Mouse (Mus musculus): Measurements from ENCODE around the gene Smarcc1. TPM values are rescaled to one million over a fixed set of nuclear protein-coding genes. Genes with fewer than 3 reads are reported as not detected.
A peak's percentile ranks its signal among the peaks of the same experiment; 100 is the strongest.
"Not testable (repeated sequence)": the region's sequence is repeated elsewhere in the genome, so short reads cannot be mapped to it uniquely, and the experiment has no call there.

The Smarcc1 gene
- 110 and 146 TPM in 2 replicates for total RNA-seq (2017)

DNA sequence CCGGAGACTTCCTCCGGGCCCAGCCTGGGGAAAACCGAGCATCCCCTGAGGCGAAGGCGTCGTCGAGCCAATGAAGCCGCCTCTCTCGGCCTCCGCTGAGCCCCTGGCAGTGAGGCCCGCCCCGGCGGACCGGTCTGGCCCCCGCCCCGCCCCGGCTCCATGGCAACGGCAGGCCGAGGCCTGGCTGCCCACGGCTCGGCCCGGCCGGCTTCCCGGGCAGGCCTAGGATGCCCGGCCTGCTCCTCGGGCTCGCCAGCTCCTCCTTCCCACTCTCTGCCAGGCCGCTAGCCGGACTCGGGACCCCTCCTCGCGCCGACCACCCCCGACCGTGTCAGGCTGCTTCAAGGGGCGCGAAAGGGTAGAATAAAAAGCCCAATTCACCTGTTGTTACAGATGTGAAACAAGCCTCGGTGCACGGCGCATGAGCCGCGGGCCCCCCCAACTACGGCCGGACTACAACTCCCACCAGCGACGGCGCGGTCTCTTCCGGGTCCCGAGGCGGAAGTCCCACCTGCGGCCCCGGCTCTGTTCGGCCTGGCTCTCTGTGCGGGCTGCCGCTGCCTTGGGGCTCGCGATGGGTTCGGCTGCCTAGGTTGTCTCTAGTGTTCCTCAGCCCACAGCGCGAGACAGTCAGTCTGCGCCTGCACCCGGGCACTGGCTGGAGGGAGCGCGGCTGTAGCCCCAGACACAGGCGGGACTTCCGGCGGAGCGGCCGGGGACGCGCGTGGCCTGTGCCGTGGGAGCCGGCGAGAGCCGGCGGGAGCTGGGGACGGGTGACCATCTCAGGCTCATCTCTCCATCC is at the start of gene Smarcc1:
Smarcc1 (plus strand) TSS at position 732 of the 802 bp plus-strand sequence.
- ATAC-seq (replicated peaks; ENCODE audit: low read depth, poor library complexity, severe bottlenecking), result peak; percentile 91

DNA sequence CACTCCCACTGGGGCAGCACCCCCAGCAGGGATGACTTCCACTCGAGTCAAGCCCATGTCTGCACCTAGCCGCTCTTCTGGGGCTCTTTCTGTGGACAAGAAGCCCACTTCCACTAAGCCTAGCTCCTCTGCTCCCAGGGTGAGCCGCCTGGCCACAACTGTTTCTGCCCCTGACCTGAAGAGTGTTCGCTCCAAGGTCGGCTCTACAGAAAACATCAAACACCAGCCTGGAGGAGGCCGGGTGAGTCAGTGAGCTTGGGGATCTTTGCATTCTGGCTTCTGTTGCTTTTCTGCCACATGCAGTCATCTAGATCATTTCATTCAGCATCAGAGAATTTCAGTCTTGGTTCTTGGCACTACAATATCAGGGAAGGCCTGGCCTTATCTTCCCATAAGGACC is 48.8 kb upstream of the Smarcc1 start:
- no peak for ATAC-seq (replicated peaks; ENCODE audit: low read depth, poor library complexity, severe bottlenecking)

DNA sequence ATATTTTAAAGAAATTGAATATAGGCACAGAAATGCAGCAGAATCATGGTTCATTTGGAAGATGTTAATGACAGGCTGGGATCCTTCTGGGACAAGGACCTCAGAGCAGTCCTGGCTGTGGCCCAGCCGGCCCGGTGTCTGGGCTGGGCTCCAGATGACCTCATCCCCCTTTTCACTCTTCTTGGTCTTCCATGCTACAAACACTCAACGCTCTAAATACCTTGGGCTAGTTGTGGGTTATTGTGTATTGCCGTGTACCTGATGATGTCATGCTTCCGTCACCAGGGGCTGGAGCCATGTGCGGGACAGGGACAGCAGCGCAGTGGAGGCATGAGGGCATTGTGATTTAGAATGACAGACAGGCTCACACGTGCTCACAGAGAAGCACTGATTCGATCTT is 47.1 kb upstream of the Smarcc1 start:
- no peak for ATAC-seq (replicated peaks; ENCODE audit: low read depth, poor library complexity, severe bottlenecking)

DNA sequence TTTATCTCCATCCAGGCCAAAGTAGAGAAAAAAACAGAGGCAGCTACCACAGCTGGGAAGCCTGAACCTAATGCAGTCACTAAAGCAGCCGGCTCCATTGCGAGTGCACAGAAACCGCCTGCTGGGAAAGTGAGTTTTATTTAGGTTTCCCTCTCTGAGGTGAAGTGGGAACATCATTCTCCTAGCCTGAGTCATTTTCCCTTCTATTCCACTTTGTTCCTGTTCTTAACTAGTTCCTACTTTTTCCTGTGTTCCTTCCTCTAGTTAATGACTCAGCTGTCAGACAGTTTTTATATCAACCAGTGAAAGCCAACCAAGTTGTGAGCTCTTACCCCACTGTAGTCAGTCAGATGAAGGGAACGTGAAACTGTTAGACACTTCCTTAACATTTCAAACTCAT is 46.5 kb upstream of the Smarcc1 start:
- no peak for ATAC-seq (replicated peaks; ENCODE audit: low read depth, poor library complexity, severe bottlenecking)

DNA sequence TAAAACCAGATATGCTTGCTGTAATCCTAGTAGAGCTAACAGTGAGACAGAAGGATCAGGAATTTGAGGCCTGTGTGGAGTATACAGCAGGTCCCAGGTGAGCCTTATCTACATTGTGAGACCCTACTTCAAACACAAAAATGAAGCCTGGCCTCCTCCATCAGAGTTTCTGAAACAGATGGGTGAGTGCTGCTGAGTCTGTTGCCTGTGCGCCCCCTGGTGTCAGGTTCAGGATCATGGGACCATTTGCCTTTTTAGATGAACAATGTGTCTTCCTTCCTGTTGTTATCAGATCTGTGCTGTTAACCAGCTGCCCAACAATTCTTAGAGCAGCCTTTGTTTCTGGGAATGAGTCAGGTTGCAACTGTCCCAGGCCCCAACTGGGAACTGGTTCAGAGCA is 45.7 kb upstream of the Smarcc1 start:
- peak; percentile 90; the same call in 1 of the 2 replicates for ATAC-seq (replicated peaks; ENCODE audit: low read depth, poor library complexity, severe bottlenecking)

DNA sequence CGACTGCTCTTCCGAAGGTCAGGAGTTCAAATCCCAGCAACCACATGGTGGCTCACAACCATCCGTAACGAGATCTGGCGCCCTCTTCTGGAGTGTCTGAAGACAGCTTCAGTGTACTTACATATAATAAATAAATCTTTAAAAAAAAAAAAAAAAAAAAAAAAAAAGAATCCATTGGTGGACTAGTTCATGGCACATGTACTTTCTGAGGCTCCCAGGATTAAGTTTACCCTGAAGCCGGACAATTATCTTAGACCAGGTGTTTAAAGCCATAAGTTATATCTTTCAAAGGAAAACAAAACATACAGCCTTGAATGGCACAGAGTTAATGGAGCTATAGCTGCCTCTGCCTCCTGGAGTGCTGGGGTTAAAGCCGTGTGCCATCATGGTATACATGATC is 41.0 kb upstream of the Smarcc1 start:
- not testable (repeated sequence) for ATAC-seq (replicated peaks; ENCODE audit: low read depth, poor library complexity, severe bottlenecking)

DNA sequence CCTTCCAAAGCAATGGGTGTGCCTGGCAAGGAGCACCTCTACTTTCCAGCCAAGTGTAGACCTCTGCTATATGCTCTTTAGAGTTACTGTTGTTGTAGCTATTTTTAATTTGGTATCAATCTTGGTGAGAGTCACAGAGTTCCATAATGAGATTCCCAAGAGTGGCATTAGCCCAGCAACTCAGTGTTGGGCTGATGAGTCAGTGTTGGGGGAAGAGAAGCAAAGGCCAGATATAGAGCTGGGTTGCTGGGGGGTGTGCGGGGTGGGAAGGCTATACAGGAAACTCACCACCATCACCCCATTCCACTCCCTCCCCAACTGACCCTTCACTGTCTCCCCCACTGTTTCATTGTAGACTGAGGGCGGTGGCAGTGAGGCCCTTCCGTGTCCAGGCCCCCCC is 36.4 kb upstream of the Smarcc1 start:
- no peak for ATAC-seq (replicated peaks; ENCODE audit: low read depth, poor library complexity, severe bottlenecking)

DNA sequence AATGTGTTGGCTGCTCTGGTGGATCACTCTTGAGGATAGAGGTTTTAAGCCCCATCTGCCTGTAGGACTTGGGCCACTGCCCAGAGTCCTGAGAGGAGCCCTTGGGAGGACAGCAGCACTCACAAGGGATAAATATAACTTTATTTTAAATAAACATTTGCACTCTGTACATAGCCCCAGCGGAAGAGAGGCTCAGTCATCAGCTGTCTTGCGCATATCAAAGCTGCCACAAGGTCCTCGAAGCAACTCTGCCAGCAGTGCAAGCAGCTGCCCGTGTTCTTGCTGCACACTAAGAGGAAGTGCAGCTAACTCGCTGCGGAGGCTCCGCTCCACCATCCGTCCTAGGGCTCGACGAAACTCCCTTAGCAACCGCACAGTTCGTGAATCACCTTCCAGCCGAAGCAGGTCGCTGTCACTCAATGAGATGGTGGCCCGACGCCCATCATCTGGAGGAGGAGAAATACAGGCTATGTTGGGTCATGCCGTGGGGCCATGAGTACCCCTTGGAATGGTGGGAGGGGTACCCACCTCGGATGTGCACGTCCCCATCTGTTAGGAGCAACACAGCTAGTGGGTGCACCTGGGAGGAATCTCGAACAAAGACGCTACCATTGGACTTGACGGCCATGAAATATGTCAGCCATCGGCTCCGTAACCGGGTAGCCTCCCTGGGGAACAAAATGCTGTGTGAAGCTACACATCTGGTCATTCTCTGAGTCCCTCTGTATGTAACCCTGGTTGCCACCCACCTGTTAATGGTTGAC is 33.1 kb upstream of the Smarcc1 start:
- no peak for ATAC-seq (replicated peaks; ENCODE audit: low read depth, poor library complexity, severe bottlenecking)

DNA sequence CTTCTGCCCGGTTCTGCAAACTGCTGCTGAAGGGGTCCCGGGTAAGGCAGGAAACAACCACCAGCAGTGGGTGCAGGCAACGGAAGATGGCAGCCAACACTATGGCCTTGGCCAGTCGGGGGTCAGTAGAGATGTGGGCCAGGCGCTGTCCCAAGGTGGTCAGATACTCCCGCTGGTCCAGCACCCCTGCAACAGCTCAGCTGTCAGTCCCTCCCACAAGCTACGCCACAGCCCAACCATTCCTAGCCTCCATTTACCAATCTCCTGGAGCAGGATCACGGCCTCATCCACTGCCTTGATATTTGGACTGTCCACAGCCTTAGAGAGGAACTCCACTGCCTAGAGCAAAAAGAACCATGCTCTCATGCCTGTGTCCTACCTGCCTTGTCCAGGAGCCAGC is 31.8 kb upstream of the Smarcc1 start:
- no peak for ATAC-seq (replicated peaks; ENCODE audit: low read depth, poor library complexity, severe bottlenecking)

DNA sequence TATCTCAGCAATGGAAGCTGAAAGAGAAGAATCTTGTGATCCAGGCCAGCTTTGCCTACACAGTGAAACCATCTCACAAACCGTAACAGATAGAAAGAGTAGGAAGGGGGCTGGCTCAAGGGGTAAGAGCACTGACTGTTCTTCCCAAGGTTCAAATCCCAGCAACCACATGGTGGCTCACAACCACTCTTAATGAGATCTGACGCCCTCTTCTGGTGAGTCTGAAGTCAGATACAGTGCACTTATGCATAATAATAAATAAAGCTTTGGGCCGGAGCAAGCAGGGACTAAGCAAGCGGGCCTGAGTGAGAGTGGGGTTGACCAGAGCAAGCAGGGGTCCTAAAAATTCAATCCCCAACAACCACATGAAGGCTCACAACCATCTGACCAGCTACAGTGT is 24.2 kb upstream of the Smarcc1 start:
- ATAC-seq (replicated peaks; ENCODE audit: low read depth, poor library complexity, severe bottlenecking), result no peak

DNA sequence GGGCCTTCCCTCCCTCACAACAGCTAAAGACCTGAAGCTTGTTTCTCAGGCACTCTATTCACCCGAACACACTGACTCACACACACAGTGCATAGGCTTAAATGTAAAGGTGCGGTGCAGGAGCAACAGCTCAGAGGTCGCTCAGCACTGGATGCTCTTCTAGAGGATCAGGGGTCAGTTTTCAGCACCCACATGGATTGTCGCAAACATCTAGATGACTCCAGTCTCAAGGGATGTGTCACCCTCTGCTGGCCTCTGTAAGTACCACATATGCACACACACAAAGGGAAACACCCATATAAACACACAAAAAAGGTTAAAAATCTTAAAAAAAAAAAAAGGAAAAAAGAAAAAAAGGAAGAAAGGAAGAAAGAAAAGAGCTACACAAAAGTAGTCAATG is 22.7 kb upstream of the Smarcc1 start:
- ATAC-seq (replicated peaks; ENCODE audit: low read depth, poor library complexity, severe bottlenecking), result no peak

DNA sequence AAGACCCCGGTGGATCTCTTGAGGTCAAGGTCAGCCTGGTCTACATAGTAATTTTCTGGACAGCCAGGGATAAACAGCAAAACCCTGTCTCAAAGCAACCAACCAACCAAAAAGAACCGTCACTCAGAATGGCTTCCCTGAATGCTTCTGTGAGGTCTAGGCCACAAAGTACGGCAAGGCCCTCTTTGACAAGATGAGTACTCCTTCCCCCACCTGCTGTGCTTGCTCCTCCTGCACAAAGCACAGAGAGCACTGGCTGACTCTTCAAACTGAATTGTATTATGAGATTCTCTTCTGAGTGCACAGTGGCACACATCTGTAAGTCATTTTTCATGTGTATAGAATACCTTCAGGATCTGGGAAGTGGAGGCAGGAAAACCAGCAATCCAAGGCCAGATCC is 19.7 kb upstream of the Smarcc1 start:
- ATAC-seq (replicated peaks; ENCODE audit: low read depth, poor library complexity, severe bottlenecking), result no peak

DNA sequence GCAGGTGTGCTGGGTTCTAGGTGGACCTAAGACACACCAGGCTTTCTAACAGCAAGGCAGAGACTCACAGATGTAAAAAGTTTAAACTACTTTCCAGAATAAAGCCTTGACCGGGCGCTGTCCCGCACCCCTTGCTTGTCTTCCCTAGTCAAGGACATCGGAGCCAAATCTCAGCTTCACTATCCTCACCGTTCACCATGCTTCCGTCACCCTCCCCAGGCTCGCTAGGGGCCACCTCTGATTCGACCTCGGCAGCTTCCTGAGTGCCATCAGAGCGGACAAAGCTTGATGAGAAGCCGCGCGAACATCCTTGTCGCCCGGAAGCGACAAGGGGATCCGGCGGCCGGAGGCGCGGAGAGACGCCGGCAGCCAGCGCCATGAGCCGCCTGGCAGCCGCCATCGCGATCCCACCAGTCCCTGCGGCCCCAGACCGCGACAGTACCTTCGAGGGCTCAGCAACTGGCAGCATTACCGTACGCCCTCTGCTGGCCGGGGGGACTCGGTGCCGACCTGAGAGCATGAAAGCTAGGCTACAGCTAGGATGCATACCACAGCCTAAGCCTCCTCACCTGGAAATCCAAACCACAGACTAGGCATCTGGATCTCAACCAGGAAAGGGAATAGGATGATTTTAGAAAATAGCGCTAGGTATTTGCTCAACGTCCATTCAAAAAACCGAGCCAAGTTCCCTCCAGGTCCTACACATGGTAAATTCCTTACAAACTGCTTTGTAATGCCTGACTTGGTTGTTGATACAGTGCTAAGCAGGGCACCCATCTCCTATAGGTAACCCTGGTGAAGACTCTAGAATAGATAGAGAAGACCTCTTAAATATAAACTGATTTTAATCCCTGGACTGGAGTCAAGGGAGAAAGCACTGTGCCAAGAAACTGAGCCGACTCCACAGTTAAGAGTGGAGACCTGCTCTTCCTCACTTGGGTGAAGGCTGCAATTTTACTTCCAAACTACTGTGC is 16.6 kb upstream of the Smarcc1 start:
- peak; percentile 100 for ATAC-seq (replicated peaks; ENCODE audit: low read depth, poor library complexity, severe bottlenecking)

DNA sequence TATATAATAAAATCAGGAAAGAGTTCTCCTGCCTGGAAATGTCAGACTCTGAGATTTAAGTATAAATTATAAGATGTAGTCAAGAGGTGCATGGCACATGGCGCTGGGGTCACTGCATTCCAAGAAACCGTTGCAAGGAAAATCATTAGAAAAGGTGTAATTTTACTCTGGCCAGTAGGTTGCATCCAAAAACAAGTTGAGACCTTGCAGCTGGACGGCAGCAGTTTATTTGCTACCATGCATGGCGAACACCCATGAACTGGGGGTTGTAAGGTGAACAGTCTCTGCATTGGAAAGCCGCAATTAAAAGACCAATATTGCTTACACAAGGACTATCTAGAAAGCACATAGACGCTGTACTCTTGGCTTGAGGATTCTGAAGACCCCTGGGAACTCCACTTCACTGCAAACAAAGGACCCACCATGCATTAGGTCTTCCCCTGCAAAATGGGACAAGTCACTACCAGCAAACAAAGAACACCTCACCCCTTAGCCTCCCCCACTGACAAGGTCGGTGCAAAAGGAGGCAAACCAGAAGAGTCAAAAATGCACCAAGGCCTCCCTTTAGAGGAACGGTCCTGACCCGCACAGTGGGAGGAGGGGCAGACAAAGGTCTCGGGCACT is 1.0 kb upstream of the Smarcc1 start:
- ATAC-seq (replicated peaks; ENCODE audit: low read depth, poor library complexity, severe bottlenecking), result 0 out of 2 replicates have a peak, but pooled peaks have one; percentile 6

DNA sequence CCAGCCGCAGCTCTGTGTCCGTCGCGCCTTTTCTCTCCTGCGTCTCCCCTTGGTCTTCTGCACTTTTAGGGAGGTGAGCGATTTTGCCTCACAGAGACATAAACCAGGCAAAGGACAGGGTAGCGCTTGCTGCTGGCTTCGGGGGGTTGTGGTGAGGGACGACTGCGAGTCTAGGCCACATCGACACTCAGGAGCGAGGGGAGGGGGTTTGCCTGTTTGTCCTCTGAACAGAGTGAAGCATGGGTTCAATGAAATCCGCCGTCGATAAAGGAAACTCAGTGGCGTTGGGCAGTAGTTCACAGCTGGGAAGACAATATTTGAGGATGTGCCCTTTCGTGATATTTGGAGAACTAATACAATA is 251 bp downstream of the Smarcc1 start, which contains the start of gene Dhx30:
Dhx30 (minus strand) TSS at position 52 of the 361 bp plus-strand sequence.
- no peak for ATAC-seq (replicated peaks; ENCODE audit: low read depth, poor library complexity, severe bottlenecking)

DNA sequence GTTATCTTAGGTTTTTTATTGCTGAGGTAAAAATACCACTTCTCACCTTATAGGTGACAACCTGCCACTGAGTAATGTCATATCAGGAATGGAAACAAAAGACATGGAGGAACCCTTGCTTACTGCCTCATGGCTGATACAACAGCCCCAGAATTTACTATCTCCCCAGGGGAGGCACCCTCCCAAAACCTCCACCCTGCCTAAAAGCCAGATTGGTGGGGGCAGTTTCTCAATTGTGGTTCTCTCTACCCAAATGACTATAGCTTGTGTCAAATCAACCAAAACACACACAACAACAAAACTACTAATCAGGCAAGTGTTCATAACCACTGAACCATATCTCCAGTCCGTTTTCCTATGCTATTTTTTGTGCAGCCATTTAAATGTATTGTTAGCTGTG is 741 bp downstream of the Smarcc1 start:
- no peak for ATAC-seq (replicated peaks; ENCODE audit: low read depth, poor library complexity, severe bottlenecking)

DNA sequence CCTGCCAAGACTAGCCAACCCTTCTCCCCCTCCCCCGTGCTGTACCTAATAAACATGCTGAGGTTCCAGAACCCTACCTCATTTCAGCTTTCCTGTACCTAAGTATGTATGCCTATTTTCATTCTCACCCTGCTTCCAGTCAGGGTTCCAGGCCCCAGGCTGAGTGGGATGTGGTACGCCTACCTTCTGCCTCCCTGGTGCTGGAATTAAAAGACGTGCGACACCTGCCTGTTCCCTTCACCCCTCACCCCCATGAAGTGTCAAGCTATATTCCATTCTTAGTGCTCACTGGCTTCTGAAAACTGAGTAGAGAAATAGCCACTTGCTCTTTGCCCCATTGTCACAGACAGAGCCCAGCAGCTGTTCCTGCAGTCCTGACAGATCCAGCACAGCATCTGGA is 3.9 kb downstream of the Smarcc1 start:
- no peak for ATAC-seq (replicated peaks; ENCODE audit: low read depth, poor library complexity, severe bottlenecking)

DNA sequence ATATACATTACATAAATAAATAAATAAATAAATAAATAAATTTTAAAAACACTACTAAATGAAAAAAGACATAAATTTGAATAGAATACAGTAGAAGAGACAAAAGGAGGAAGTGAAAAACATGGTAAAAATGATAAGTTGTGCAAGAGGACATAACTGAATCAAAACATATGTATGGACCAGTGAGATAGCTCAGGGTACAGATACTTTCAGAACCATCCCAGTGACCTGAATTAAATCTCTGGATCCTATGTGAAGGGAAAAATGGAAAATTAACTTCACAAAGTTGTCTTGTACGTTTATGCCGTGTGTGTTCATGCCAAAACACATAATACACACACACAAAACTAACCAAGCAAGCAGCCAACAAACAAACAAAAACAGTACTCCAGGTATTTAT is 5.8 kb downstream of the Smarcc1 start:
- 0 out of 2 replicates have a peak, but pooled peaks have one; percentile 42 for ATAC-seq (replicated peaks; ENCODE audit: low read depth, poor library complexity, severe bottlenecking)

DNA sequence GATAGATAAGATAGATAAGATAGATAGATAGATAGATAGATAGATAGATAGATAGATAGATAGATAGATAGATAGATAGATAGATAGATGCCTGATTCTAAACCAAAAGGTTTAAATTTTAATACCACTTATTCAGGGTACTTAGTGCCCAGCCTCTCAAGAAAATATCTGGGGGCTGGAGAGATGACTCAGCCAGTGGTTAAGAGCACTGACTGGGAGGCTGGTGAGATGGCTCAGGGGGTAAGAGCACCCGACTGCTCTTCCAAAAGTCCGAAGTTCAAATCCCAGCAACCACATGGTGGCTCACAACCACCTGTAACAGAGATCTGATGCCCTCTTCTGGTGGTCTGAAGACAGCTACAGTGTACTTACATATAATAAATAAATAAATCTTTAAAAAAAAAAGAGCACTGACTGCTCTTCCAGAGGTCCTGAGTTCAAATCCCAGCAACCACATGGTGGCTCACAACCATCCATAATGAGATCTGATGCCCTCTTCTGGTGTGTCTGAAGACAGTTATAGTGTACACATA is 6.6 kb downstream of the Smarcc1 start:
- ATAC-seq (replicated peaks; ENCODE audit: low read depth, poor library complexity, severe bottlenecking), result not testable (repeated sequence)

All from common myeloid progenitor, adult 5-6 weeks (primary cell).